In the genomic region with DNA sequence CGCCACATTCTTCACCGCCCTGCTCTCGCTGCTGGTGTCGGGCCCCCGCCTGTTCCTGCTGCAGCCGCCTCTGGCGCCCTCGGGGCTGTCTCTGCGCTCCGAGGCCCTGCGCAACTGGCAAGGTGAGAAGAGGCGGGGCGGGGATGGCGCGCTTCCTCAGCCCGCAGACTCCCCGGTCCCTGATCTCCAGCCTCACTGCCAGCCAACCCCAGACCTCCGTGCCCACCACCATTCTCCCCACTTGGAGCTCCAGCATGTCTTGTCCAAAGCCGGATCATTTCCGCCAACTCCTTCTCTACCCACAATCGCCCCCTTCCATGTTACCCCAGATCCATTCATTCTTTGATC, we compare ENCODE assay signal across 8 mouse cellular contexts. TPM values are rescaled to one million over a fixed set of nuclear protein-coding genes. Genes with fewer than 3 reads are reported as not detected.
DNase-seq lines count a peak whose midpoint lies in the region; ATAC-seq lines count a peak whose summit lies in the region.

No protein-coding gene starts in this region.

- under 1% methylated on average over 21 of the region's 21 CpGs for WGBS in neural tube, embryonic 11.5 days
- WGBS in forebrain, embryonic 10.5 days: 1% methylated on average over 21 of the region's 21 CpGs
- WGBS in liver, embryonic 11.5 days: under 1% methylated on average over 21 of the region's 21 CpGs
- 0% methylated on average over 21 of the region's 21 CpGs for WGBS in stomach, embryonic 16.5 days

- H3K4me3 ChIP-seq in neural tube, embryonic 11.5 days (ENCODE audit: low read depth, low read length): peak overlapping the region; percentile 89
- peak overlapping the region; percentile 89 for H3K4me3 ChIP-seq in forebrain, embryonic 10.5 days
- H3K4me3 ChIP-seq in liver, embryonic 11.5 days (ENCODE audit: low read depth, low read length): peak overlapping the region; percentile 78
- peak overlapping the region; percentile 71 for H3K4me3 ChIP-seq in stomach, embryonic 16.5 days (replicated peaks; ENCODE audit: low read length)

- no peaks in the 10 kb centered on the region for H3K27me3 ChIP-seq in neural tube, embryonic 11.5 days (ENCODE audit: control insufficient read depth, insufficient read depth, low read length)
- H3K27me3 ChIP-seq in forebrain, embryonic 10.5 days (ENCODE audit: poor library complexity, severe bottlenecking): no peaks in the 10 kb centered on the region
- H3K27me3 ChIP-seq in liver, embryonic 11.5 days (replicated peaks; ENCODE audit: control insufficient read depth, insufficient read depth, low read length): no peaks in the 10 kb centered on the region
- H3K27me3 ChIP-seq in stomach, embryonic 16.5 days (ENCODE audit: control insufficient read depth, insufficient read depth, low read length): no peaks in the 10 kb centered on the region

- H3K9ac ChIP-seq in neural tube, embryonic 11.5 days (ENCODE audit: low read length): peak overlapping the region; percentile 93
- peak overlapping the region; percentile 86 for H3K9ac ChIP-seq in liver, embryonic 11.5 days (ENCODE audit: low read depth, low read length)
- peak overlapping the region; percentile 86 for H3K9ac ChIP-seq in stomach, embryonic 16.5 days (ENCODE audit: low read length)

- H3K36me3 ChIP-seq in neural tube, embryonic 11.5 days (ENCODE audit: control insufficient read depth, insufficient read depth, low read length): peaks cover 2% of the 10 kb centered on the region; the same call in 1 of the 2 replicates
- H3K36me3 ChIP-seq in forebrain, embryonic 10.5 days (replicated peaks): peaks cover 29% of the 10 kb centered on the region
- 0 out of 2 replicates have a peak, but pooled peaks cover 2% of the 10 kb centered on the region for H3K36me3 ChIP-seq in liver, embryonic 11.5 days (ENCODE audit: control insufficient read depth, insufficient read depth, low read length)
- peaks cover 3% of the 10 kb centered on the region; the same call in 1 of the 2 replicates for H3K36me3 ChIP-seq in stomach, embryonic 16.5 days (ENCODE audit: control insufficient read depth, insufficient read depth, low read length)

- peak; percentile 79; the same call in 1 of the 2 replicates for ATAC-seq in neural tube, embryonic 11.5 days (ENCODE audit: insufficient read depth, low FRiP score, low TSS enrichment)
- ATAC-seq in liver, embryonic 11.5 days (replicated peaks; ENCODE audit: low FRiP score): peak; percentile 80
- peak; percentile 79 for ATAC-seq in stomach, embryonic 16.5 days (ENCODE audit: insufficient read depth, low FRiP score)

- no peak for DNase-seq in neural tube, embryonic 11.5 days (ENCODE audit: low spot score)
- no peak for DNase-seq in neural tube, embryonic 10.5 days (ENCODE audit: extremely low spot score, low spot score)
- DNase-seq in forebrain, embryonic 10.5 days (ENCODE audit: extremely low spot score, low spot score): no peak
- no peak for DNase-seq in liver, embryonic 11.5 days (ENCODE audit: low spot score)
- no peak for DNase-seq in thymus, postnatal 25 days
- DNase-seq in cerebellum, adult 11 months: no peak
- no peak for DNase-seq in Muller cell, postnatal 12 days (ENCODE audit: inconsistent ontology term)

- peak overlapping the region; percentile 79 for H3K4me2 ChIP-seq in neural tube, embryonic 11.5 days (ENCODE audit: low read depth)
- H3K4me2 ChIP-seq in liver, embryonic 11.5 days: peak overlapping the region; percentile 67
- H3K4me2 ChIP-seq in stomach, embryonic 16.5 days (ENCODE audit: low read depth, low read length): peak overlapping the region; percentile 72

- H3K9me3 ChIP-seq in neural tube, embryonic 11.5 days (ENCODE audit: control insufficient read depth, low read length): no peaks in the 10 kb centered on the region
- no peaks in the 10 kb centered on the region for H3K9me3 ChIP-seq in forebrain, embryonic 10.5 days
- H3K9me3 ChIP-seq in liver, embryonic 11.5 days (ENCODE audit: control insufficient read depth, low read length): no peaks in the 10 kb centered on the region
- H3K9me3 ChIP-seq in stomach, embryonic 16.5 days (replicated peaks; ENCODE audit: control insufficient read depth, low read length): no peaks in the 10 kb centered on the region

- H3K27ac ChIP-seq in neural tube, embryonic 11.5 days (ENCODE audit: low read depth, low read length): peak overlapping the region; percentile 72; the same call in 1 of the 2 replicates
- H3K27ac ChIP-seq in forebrain, embryonic 10.5 days: peak overlapping the region; percentile 98
- H3K27ac ChIP-seq in liver, embryonic 11.5 days (ENCODE audit: low read depth, low read length): peak overlapping the region; percentile 70
- peak overlapping the region; percentile 86 for H3K27ac ChIP-seq in stomach, embryonic 16.5 days (ENCODE audit: low read length)

- peaks cover 5% of the 10 kb centered on the region for H3K4me1 ChIP-seq in neural tube, embryonic 11.5 days (ENCODE audit: control insufficient read depth, insufficient read depth, low read length)
- H3K4me1 ChIP-seq in forebrain, embryonic 10.5 days: peaks cover 13% of the 10 kb centered on the region
- peaks cover 7% of the 10 kb centered on the region for H3K4me1 ChIP-seq in liver, embryonic 11.5 days (replicated peaks; ENCODE audit: control insufficient read depth, insufficient read depth, low read length)
- peaks cover under 1% of the 10 kb centered on the region; the same call in 1 of the 2 replicates for H3K4me1 ChIP-seq in stomach, embryonic 16.5 days (ENCODE audit: control insufficient read depth, insufficient read depth, low read length)

RNA-seq across cellular contexts. Expression of a gene that starts 0.4 kb away (rescaled TPM):
- polyA plus RNA-seq in neural tube, embryonic 11.5 days (2014; fragmentation: Nextera tagmentation; extraction: Ambion mirVana): 63.7 and 66.6 TPM in 2 replicates
- 51.4 and 57.3 TPM in 2 replicates for polyA plus RNA-seq in forebrain, embryonic 10.5 days (2016; fragmentation: Nextera tagmentation; extraction: Ambion mirVana)
- polyA plus RNA-seq in liver, embryonic 11.5 days (2014; fragmentation: Nextera tagmentation; extraction: Ambion mirVana): 25.0 and 27.8 TPM in 2 replicates
- 41.3 and 46.0 TPM in 2 replicates for polyA plus RNA-seq in stomach, embryonic 16.5 days (2015; fragmentation: Nextera tagmentation; extraction: Ambion mirVana)

RNA-seq across cellular contexts. Expression of a gene that starts 37.1 kb away (rescaled TPM):
- polyA plus RNA-seq in neural tube, embryonic 11.5 days (2014; fragmentation: Nextera tagmentation; extraction: Ambion mirVana): 87.3 and 93.9 TPM in 2 replicates
- polyA plus RNA-seq in forebrain, embryonic 10.5 days (2016; fragmentation: Nextera tagmentation; extraction: Ambion mirVana): 118 TPM in 2 replicates
- 48.1 and 49.3 TPM in 2 replicates for polyA plus RNA-seq in liver, embryonic 11.5 days (2014; fragmentation: Nextera tagmentation; extraction: Ambion mirVana)
- 136 and 177 TPM in 2 replicates for polyA plus RNA-seq in stomach, embryonic 16.5 days (2015; fragmentation: Nextera tagmentation; extraction: Ambion mirVana)

RNA-seq across cellular contexts. Expression of a gene that starts 59.9 kb away (rescaled TPM):
- polyA plus RNA-seq in neural tube, embryonic 11.5 days (2014; fragmentation: Nextera tagmentation; extraction: Ambion mirVana): 0.48 and 1.1 TPM in 2 replicates
- polyA plus RNA-seq in forebrain, embryonic 10.5 days (2016; fragmentation: Nextera tagmentation; extraction: Ambion mirVana): 0.42 and 0.90 TPM in 2 replicates
- polyA plus RNA-seq in liver, embryonic 11.5 days (2014; fragmentation: Nextera tagmentation; extraction: Ambion mirVana): 7.9 and 8.5 TPM in 2 replicates
- 5.4 and 8.6 TPM in 2 replicates for polyA plus RNA-seq in stomach, embryonic 16.5 days (2015; fragmentation: Nextera tagmentation; extraction: Ambion mirVana)
